Mouse (Mus musculus): ENCODE data around the gene Hsd3b7. TPM values are rescaled to one million over a fixed set of nuclear protein-coding genes. Genes with fewer than 3 reads are reported as not detected.

Hsd3b7 gene
- polyA plus RNA-seq, 1 experiment from 2014 or later, result 9.8 TPM

Other genes starting within 250 kb of the Hsd3b7 start
- 4.5 and 4.8 TPM in 2 replicates for gene Tmem265, start 239.2 kb upstream of the Hsd3b7 start, polyA plus RNA-seq (2015; fragmentation: Nextera tagmentation; extraction: Ambion mirVana)
- 59.1 and 62.8 TPM in 2 replicates for gene Phkg2, start 227.3 kb upstream of the Hsd3b7 start, polyA plus RNA-seq (2015; fragmentation: Nextera tagmentation; extraction: Ambion mirVana)
- gene Ccdc189, start 212.0 kb upstream of the Hsd3b7 start, polyA plus RNA-seq (2015; fragmentation: Nextera tagmentation; extraction: Ambion mirVana), result 9.2 and 11.2 TPM in 2 replicates
- 43.5 and 48.3 TPM in 2 replicates for gene Rnf40, start 211.8 kb upstream of the Hsd3b7 start, polyA plus RNA-seq (2015; fragmentation: Nextera tagmentation; extraction: Ambion mirVana)
- 22.8 and 23.1 TPM in 2 replicates for gene Zfp629, start 184.8 kb upstream of the Hsd3b7 start, polyA plus RNA-seq (2015; fragmentation: Nextera tagmentation; extraction: Ambion mirVana)
- 41.2 and 44.9 TPM in 2 replicates for gene Bcl7c, start 91.7 kb upstream of the Hsd3b7 start, polyA plus RNA-seq (2015; fragmentation: Nextera tagmentation; extraction: Ambion mirVana)
- gene Ctf1, start 87.9 kb upstream of the Hsd3b7 start, polyA plus RNA-seq (2015; fragmentation: Nextera tagmentation; extraction: Ambion mirVana), result 4.5 and 4.9 TPM in 2 replicates
- not detected in 2 replicates for gene Ctf2, start 68.4 kb upstream of the Hsd3b7 start, polyA plus RNA-seq (2015; fragmentation: Nextera tagmentation; extraction: Ambion mirVana)
- 8.0 and 8.8 TPM in 2 replicates for gene Fbxl19, start 56.1 kb upstream of the Hsd3b7 start, polyA plus RNA-seq (2015; fragmentation: Nextera tagmentation; extraction: Ambion mirVana)
- 9.7 and 9.9 TPM in 2 replicates for gene Orai3, start 30.8 kb upstream of the Hsd3b7 start, polyA plus RNA-seq (2015; fragmentation: Nextera tagmentation; extraction: Ambion mirVana)
- 19.0 and 20.9 TPM in 2 replicates for gene Setd1a, start 23.9 kb upstream of the Hsd3b7 start, polyA plus RNA-seq (2015; fragmentation: Nextera tagmentation; extraction: Ambion mirVana)
- not detected in 2 replicates for gene Gm49388, start 15.0 kb upstream of the Hsd3b7 start, polyA plus RNA-seq (2015; fragmentation: Nextera tagmentation; extraction: Ambion mirVana)
- gene Stx4a, start 23.7 kb downstream of the Hsd3b7 start, polyA plus RNA-seq (2015; fragmentation: Nextera tagmentation; extraction: Ambion mirVana), result 18.9 and 25.4 TPM in 2 replicates
- gene Stx1b, start 23.9 kb downstream of the Hsd3b7 start, polyA plus RNA-seq (2015; fragmentation: Nextera tagmentation; extraction: Ambion mirVana), result 38.4 and 39.8 TPM in 2 replicates
- 10.2 and 12.0 TPM in 2 replicates for gene Zfp646, start 75.6 kb downstream of the Hsd3b7 start, polyA plus RNA-seq (2015; fragmentation: Nextera tagmentation; extraction: Ambion mirVana)
- 32.5 and 35.1 TPM in 2 replicates for gene Zfp668, start 76.2 kb downstream of the Hsd3b7 start, polyA plus RNA-seq (2015; fragmentation: Nextera tagmentation; extraction: Ambion mirVana)
- 0.70 and 0.87 TPM in 2 replicates for gene Prss53, start 90.4 kb downstream of the Hsd3b7 start, polyA plus RNA-seq (2015; fragmentation: Nextera tagmentation; extraction: Ambion mirVana)
- gene Gm21974, start 94.8 kb downstream of the Hsd3b7 start, polyA plus RNA-seq (2015; fragmentation: Nextera tagmentation; extraction: Ambion mirVana), result not detected in 2 replicates
- gene Vkorc1, start 95.0 kb downstream of the Hsd3b7 start, polyA plus RNA-seq (2015; fragmentation: Nextera tagmentation; extraction: Ambion mirVana), result 73.8 and 77.6 TPM in 2 replicates
- gene Bckdk, start 103.5 kb downstream of the Hsd3b7 start, polyA plus RNA-seq (2015; fragmentation: Nextera tagmentation; extraction: Ambion mirVana), result 55.3 and 64.4 TPM in 2 replicates
- gene Kat8, start 111.9 kb downstream of the Hsd3b7 start, polyA plus RNA-seq (2015; fragmentation: Nextera tagmentation; extraction: Ambion mirVana), result 47.1 and 55.8 TPM in 2 replicates
- 0.18 and 0.58 TPM in 2 replicates for gene Prss8, start 129.5 kb downstream of the Hsd3b7 start, polyA plus RNA-seq (2015; fragmentation: Nextera tagmentation; extraction: Ambion mirVana)
- gene Prss36, start 146.1 kb downstream of the Hsd3b7 start, polyA plus RNA-seq (2015; fragmentation: Nextera tagmentation; extraction: Ambion mirVana), result 13.7 and 14.8 TPM in 2 replicates
- gene Fus, start 166.9 kb downstream of the Hsd3b7 start, polyA plus RNA-seq (2015; fragmentation: Nextera tagmentation; extraction: Ambion mirVana), result 376 and 434 TPM in 2 replicates
- 7.0 and 7.4 TPM in 2 replicates for gene Pycard, start 193.3 kb downstream of the Hsd3b7 start, polyA plus RNA-seq (2015; fragmentation: Nextera tagmentation; extraction: Ambion mirVana)
- gene Trim72, start 203.3 kb downstream of the Hsd3b7 start, polyA plus RNA-seq (2015; fragmentation: Nextera tagmentation; extraction: Ambion mirVana), result 0.33 TPM in 1 of 2 replicates, not detected in the other